Mouse (Mus musculus) MEL (cell line): ENCODE measurements around the gene Rtbdn.

ENCODE experiments used
- CTCF ChIP-seq, 3 experiments: IDR thresholded peaks in 2 of 3; conservative IDR thresholded peaks in 1 of 3; 2 replicates each; pipeline ENCODE4 v1.5.1; 2011 to 2012; ENCODE audit warnings: low read length in 3 of 3, low read depth in 2 of 3, mild to moderate bottlenecking in 2 of 3, improper control_type of control experiment in 1 of 3, inconsistent platforms in 1 of 3, mixed read lengths in 1 of 3, moderate library complexity in 1 of 3; ENCODE audit not compliant: control insufficient read depth in 1 of 3, insufficient read depth in 1 of 3, poor library complexity in 1 of 3, severe bottlenecking in 1 of 3
- EP300 ChIP-seq, 2 experiments: IDR thresholded peaks; 2 replicates each; pipeline ENCODE4 v1.6.1; 2011; ENCODE audit warnings: improper control_type of control experiment in 2 of 2, low read length in 2 of 2, low read depth in 1 of 2, mild to moderate bottlenecking in 1 of 2
- GATA1 ChIP-seq: IDR thresholded peaks from 2 replicates; pipeline ENCODE4 v1.6.1; 2011; ENCODE audit warnings: low read depth, low read length, improper control_type of control experiment
- MAZ ChIP-seq: IDR thresholded peaks from 2 replicates; pipeline ENCODE4 v1.6.1; 2012; ENCODE audit warnings: low read depth, mild to moderate bottlenecking, inconsistent platforms, low read length, improper control_type of control experiment
- MXI1 ChIP-seq: IDR thresholded peaks from 2 replicates; pipeline ENCODE4 v1.6.1; 2011; ENCODE audit warnings: mild to moderate bottlenecking, low read depth, low read length, improper control_type of control experiment
- NELFE ChIP-seq: IDR thresholded peaks from 2 replicates; pipeline ENCODE4 v1.6.1; 2011; ENCODE audit warnings: low read depth, low read length, improper control_type of control experiment
- POLR2A ChIP-seq, 2 experiments: IDR thresholded peaks; 2 replicates each; pipeline ENCODE4 v1.6.1; 2011 to 2012; ENCODE audit warnings: low read length in 2 of 2, mild to moderate bottlenecking in 2 of 2, control low read depth in 1 of 2, improper control_type of control experiment in 1 of 2, low read depth in 1 of 2, moderate library complexity in 1 of 2; ENCODE audit not compliant: control insufficient read depth in 1 of 2, insufficient read depth in 1 of 2, poor library complexity in 1 of 2
- POLR2AphosphoS2 ChIP-seq: IDR thresholded peaks from 2 replicates; pipeline ENCODE4 v1.6.1; 2011; ENCODE audit warnings: low read length, improper control_type of control experiment
- ZC3H11A ChIP-seq: IDR thresholded peaks from 2 replicates; pipeline ENCODE4 v1.6.1; 2012; ENCODE audit warnings: low read depth, mild to moderate bottlenecking, inconsistent platforms, low read length, improper control_type of control experiment
- ZKSCAN1 ChIP-seq: IDR thresholded peaks from 2 replicates; pipeline ENCODE4 v1.6.1; 2012; ENCODE audit warnings: low read depth, mild to moderate bottlenecking, inconsistent platforms, low read length, improper control_type of control experiment, moderate library complexity

DNA sequence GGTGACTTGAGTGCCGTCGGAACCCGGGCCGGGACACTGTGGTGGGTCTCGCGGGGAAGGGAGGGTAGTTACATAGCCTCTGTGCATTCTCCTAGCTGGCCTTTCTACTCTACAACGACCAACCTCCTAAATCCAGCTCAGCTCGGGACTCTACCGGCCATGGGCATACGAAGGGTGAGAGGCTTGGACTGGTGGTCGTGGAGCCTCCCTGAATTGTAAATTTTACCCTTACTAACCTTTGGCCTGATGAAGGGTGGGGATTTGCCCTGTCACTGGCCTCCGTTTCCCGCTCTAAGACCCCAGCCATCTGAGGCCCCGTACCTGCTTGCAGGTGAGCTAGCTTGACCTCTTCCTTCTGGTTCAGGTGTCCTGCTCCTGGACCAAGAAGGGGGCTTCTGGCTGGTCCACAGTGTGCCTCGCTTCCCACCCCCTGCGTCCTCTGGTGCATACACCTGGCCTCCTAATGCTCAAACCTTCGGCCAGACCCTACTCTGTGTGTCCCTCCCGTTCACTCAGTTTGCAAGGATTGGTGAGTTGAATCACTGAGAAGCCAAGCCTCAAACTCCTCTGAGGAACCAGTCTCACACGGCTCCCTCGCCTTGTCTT lies 37.5 kb upstream of the Rtbdn start:
- TF ChIP-seq EP300 (IDR thresholded peaks at IDR 0.05; ENCODE audit: low read depth in 1 of 2, low read length in 2 of 2) (no peak), CTCF (IDR thresholded peaks at IDR 0.05 in 2 of 3, conservative IDR thresholded peaks at IDR 0.05 in 1 of 3; ENCODE audit: control insufficient read depth in 1 of 3, insufficient read depth in 1 of 3, low read depth in 2 of 3, low read length in 3 of 3, poor library complexity in 1 of 3, severe bottlenecking in 1 of 3) (no peak), MXI1 (no peak), GATA1 (no peak), NELFE (no peak), POLR2A (IDR thresholded peaks at IDR 0.05; ENCODE audit: control insufficient read depth in 1 of 2, insufficient read depth in 1 of 2, low read depth in 1 of 2, low read length in 2 of 2, poor library complexity in 1 of 2) (no peak), MAZ (no peak), POLR2AphosphoS2 (no peak), ZKSCAN1 (no peak), ZC3H11A (no peak)
